Mouse (Mus musculus): ENCODE results near the gene Stac3. TPM values are rescaled to one million over a fixed set of nuclear protein-coding genes. Genes with fewer than 3 reads are reported as not detected.

The Stac3 gene
- polyA plus RNA-seq, 1 experiment from 2014 or later, result 0.95 TPM

DNA sequence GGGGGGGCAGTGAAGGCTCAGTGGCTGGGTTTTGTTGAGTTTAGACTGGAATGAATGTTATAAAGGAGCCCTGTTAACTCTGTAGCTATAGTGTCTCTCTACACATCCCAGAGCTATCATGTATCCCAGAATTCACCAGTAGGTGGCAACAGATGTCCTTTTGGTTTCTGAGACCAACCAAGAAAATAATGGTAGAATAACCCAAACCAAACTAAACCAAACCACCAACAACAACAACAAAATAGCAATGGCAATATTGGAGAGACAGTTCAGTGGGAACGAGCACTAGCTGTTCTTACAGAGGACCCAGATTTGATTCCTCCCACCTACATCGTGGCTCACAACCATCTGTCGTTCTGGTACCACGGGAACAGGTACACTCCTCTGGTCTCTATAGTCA is 22.4 kb upstream of the Stac3 start:
- H3K9ac ChIP-seq (ENCODE audit: low read length), result no peak overlapping the region
- H3K4me1 ChIP-seq (ENCODE audit: control insufficient read depth, insufficient read depth, low read length), result no peaks in the 10 kb centered on the region
- no peak overlapping the region for H3K27ac ChIP-seq (ENCODE audit: low read depth, low read length)
- no peaks in the 10 kb centered on the region for H3K27me3 ChIP-seq (ENCODE audit: control insufficient read depth, insufficient read depth, low read length)
- no peak overlapping the region for H3K4me2 ChIP-seq (ENCODE audit: low read depth)
- 93% methylated on average over 4 of the region's 4 CpGs for WGBS
- DNase-seq (ENCODE audit: low spot score) (no peak), ATAC-seq (ENCODE audit: insufficient read depth, low FRiP score, low TSS enrichment) (no peak)
- no peaks in the 10 kb centered on the region for H3K9me3 ChIP-seq (ENCODE audit: control insufficient read depth, low read length)
- H3K36me3 ChIP-seq (ENCODE audit: control insufficient read depth, insufficient read depth, low read length), result peaks cover 2% of the 10 kb centered on the region; the same call in 1 of the 2 replicates
- H3K4me3 ChIP-seq (ENCODE audit: low read depth, low read length), result no peak overlapping the region

DNA sequence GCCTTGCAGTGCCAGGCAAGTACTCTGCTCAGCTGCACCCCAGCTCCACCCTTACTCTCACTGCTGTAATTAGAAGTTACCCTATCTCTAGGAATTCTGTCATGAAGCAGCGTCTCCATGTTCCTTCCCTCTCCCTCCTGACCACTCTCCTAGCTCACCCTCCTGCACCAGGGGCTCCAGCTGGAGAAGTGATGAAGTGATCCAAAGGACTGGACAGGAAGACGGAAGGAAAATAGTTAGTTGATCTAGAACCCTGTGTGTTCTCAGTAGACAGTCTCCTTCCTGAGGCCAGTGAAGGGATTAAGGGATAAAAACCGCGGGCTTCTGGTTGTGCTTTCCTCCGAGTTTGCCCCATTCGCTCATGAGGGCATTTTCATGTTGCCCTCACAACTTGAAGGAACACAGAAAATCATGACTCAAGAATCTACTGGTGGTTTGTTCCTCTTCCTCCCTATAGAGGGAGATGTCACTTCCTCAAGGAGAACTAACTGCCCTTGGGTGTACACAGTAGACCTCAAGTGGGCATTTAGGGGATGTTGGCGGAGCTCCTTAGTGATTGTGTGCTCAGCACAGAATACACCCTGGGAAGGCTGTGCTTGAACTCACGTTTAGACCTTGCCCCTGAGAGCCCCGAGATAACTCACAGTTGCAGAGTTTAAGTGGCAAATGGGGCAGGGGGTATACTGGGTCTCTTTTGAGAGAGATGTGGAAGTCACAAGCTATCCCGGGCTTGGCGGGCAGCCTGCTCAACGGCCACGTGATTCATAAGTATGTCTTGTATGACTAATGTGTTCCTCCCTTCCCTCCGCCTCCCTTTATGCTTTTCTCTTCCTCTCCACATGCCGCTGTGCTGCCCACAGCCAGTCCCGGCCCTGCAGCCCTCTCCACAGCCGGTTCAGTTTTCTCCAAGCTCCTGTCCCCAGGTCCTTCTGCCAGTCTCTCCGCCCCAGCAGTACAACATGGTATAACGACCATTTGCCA is 20.4 kb upstream of the Stac3 start:
- WGBS, result 87% methylated on average over 19 of the region's 19 CpGs
- Histone ChIP-seq H3K4me1 (ENCODE audit: control insufficient read depth, insufficient read depth, low read length) (no peaks in the 10 kb centered on the region), H3K9me3 (ENCODE audit: control insufficient read depth, low read length) (no peaks in the 10 kb centered on the region), H3K9ac (ENCODE audit: low read length) (no peak overlapping the region), H3K4me3 (ENCODE audit: low read depth, low read length) (no peak overlapping the region), H3K36me3 (ENCODE audit: control insufficient read depth, insufficient read depth, low read length) (peaks cover 2% of the 10 kb centered on the region; the same call in 1 of the 2 replicates), H3K27ac (ENCODE audit: low read depth, low read length) (no peak overlapping the region), H3K4me2 (ENCODE audit: low read depth) (no peak overlapping the region), H3K27me3 (ENCODE audit: control insufficient read depth, insufficient read depth, low read length) (no peaks in the 10 kb centered on the region)
- ATAC-seq (ENCODE audit: insufficient read depth, low FRiP score, low TSS enrichment) (no peak), DNase-seq (ENCODE audit: low spot score) (no peak)

DNA sequence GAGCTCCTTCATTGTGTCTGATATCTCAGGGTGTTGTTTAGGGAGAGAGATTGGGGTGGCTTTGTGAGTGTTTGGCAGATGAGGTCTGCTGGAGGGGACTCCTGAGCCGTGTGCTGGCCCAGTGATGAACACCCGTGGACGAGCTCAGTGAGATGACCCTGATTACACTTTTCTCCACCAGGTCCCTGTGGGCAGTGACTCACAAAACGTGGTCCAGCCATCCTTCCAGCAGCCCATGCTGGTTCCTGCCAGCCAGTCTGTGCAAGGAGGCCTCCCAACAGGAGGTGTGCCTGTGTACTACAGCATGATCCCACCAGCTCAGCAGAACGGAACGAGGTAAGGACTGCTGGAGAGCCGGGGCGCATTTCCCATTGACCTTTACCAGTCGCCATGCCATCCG is 16.3 kb upstream of the Stac3 start:
- WGBS, result 92% methylated on average over 10 of the region's 10 CpGs
- DNase-seq (ENCODE audit: low spot score), result no peak
- no peaks in the 10 kb centered on the region for H3K27me3 ChIP-seq (ENCODE audit: control insufficient read depth, insufficient read depth, low read length)
- peaks cover 1% of the 10 kb centered on the region; the same call in 1 of the 2 replicates for H3K4me1 ChIP-seq (ENCODE audit: control insufficient read depth, insufficient read depth, low read length)
- no peak overlapping the region for H3K27ac ChIP-seq (ENCODE audit: low read depth, low read length)
- H3K4me2 ChIP-seq (ENCODE audit: low read depth), result no peak overlapping the region
- no peaks in the 10 kb centered on the region for H3K9me3 ChIP-seq (ENCODE audit: control insufficient read depth, low read length)
- no peak for ATAC-seq (ENCODE audit: insufficient read depth, low FRiP score, low TSS enrichment)
- no peak overlapping the region for H3K4me3 ChIP-seq (ENCODE audit: low read depth, low read length)
- H3K36me3 ChIP-seq (ENCODE audit: control insufficient read depth, insufficient read depth, low read length), result peaks cover 7% of the 10 kb centered on the region; the same call in 1 of the 2 replicates
- no peak overlapping the region for H3K9ac ChIP-seq (ENCODE audit: low read length)

DNA sequence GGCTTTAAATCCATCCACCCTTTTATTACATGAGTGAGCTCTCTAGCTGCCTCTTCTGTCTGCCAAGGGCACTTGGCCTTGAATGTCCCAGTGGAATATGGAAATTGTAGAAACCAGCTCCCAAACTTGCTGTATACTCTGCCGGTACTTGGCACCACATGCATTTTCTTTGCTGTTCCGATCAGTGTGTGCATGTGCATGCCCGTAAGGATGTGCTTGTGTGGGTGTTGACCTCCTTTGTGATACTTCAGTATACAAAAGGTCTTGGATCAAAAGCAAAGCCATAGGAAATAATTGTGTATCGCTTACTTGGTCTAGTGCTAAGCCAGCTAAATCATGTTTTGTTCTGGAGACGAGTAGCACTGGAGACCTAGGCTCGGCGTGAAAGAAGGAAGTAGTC is 12.6 kb upstream of the Stac3 start:
- WGBS, result 89% methylated on average over 7 of the region's 7 CpGs
- H3K4me3 ChIP-seq (ENCODE audit: low read depth, low read length), result no peak overlapping the region
- no peaks in the 10 kb centered on the region for H3K27me3 ChIP-seq (ENCODE audit: control insufficient read depth, insufficient read depth, low read length)
- no peak overlapping the region for H3K9ac ChIP-seq (ENCODE audit: low read length)
- peaks cover 5% of the 10 kb centered on the region; the same call in 1 of the 2 replicates for H3K36me3 ChIP-seq (ENCODE audit: control insufficient read depth, insufficient read depth, low read length)
- DNase-seq (ENCODE audit: low spot score), result no peak
- H3K4me2 ChIP-seq (ENCODE audit: low read depth), result no peak overlapping the region
- no peak overlapping the region for H3K27ac ChIP-seq (ENCODE audit: low read depth, low read length)
- ATAC-seq (ENCODE audit: insufficient read depth, low FRiP score, low TSS enrichment), result no peak
- H3K9me3 ChIP-seq (ENCODE audit: control insufficient read depth, low read length), result no peaks in the 10 kb centered on the region
- peaks cover 2% of the 10 kb centered on the region for H3K4me1 ChIP-seq (ENCODE audit: control insufficient read depth, insufficient read depth, low read length)

GRCm38 (mm10) chr10:127490160-127491127 is 11.0 kb upstream of the Stac3 start:
- Histone ChIP-seq H3K27me3 (ENCODE audit: control insufficient read depth, insufficient read depth, low read length) (no peaks in the 10 kb centered on the region), H3K4me3 (ENCODE audit: low read depth, low read length) (no peak overlapping the region), H3K9ac (ENCODE audit: low read length) (no peak overlapping the region), H3K9me3 (ENCODE audit: control insufficient read depth, low read length) (no peaks in the 10 kb centered on the region), H3K27ac (ENCODE audit: low read depth, low read length) (no peak overlapping the region), H3K4me2 (ENCODE audit: low read depth) (no peak overlapping the region), H3K36me3 (ENCODE audit: control insufficient read depth, insufficient read depth, low read length) (peaks cover 6% of the 10 kb centered on the region; the same call in 1 of the 2 replicates), H3K4me1 (ENCODE audit: control insufficient read depth, insufficient read depth, low read length) (peaks cover 2% of the 10 kb centered on the region)
- DNase-seq (ENCODE audit: low spot score) (no peak), ATAC-seq (ENCODE audit: insufficient read depth, low FRiP score, low TSS enrichment) (no peak)
- WGBS, result 73% methylated on average over 18 of the region's 18 CpGs

DNA sequence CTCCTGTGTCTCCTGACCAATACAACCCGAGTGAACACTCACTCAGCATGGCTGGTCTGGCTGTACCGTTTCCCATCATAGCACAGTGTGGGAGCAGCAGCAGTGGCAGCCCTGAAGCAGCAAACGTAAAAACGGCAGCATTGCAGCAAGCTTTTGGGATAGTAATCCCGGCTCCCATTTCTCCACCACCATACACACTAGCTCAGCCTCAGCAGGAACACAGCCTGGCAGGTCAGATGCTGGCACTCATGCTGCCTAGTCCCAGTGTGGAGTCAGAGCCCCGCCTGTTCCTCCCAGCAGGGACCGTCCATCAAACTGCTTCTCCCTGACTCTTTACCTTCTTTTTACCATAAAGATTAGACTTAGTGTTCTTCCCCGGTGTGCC is 10.4 kb upstream of the Stac3 start:
- no peaks in the 10 kb centered on the region for H3K9me3 ChIP-seq (ENCODE audit: control insufficient read depth, low read length)
- H3K36me3 ChIP-seq (ENCODE audit: control insufficient read depth, insufficient read depth, low read length), result peaks cover 7% of the 10 kb centered on the region
- H3K4me1 ChIP-seq (ENCODE audit: control insufficient read depth, insufficient read depth, low read length), result peaks cover 2% of the 10 kb centered on the region
- H3K27ac ChIP-seq (ENCODE audit: low read depth, low read length), result no peak overlapping the region
- no peak overlapping the region for H3K4me2 ChIP-seq (ENCODE audit: low read depth)
- H3K9ac ChIP-seq (ENCODE audit: low read length), result no peak overlapping the region
- DNase-seq (ENCODE audit: low spot score), result no peak
- no peak overlapping the region for H3K4me3 ChIP-seq (ENCODE audit: low read depth, low read length)
- ATAC-seq (ENCODE audit: insufficient read depth, low FRiP score, low TSS enrichment), result no peak
- 79% methylated on average over 8 of the region's 8 CpGs for WGBS
- no peaks in the 10 kb centered on the region for H3K27me3 ChIP-seq (ENCODE audit: control insufficient read depth, insufficient read depth, low read length)

- Histone ChIP-seq H3K36me3 (ENCODE audit: control insufficient read depth, insufficient read depth, low read length) (peaks cover 12% of the 10 kb centered on the region), H3K9me3 (ENCODE audit: control insufficient read depth, low read length) (no peaks in the 10 kb centered on the region), H3K4me3 (ENCODE audit: low read depth, low read length) (no peak overlapping the region), H3K27ac (ENCODE audit: low read depth, low read length) (no peak overlapping the region), H3K9ac (ENCODE audit: low read length) (no peak overlapping the region), H3K4me1 (ENCODE audit: control insufficient read depth, insufficient read depth, low read length) (peaks cover 2% of the 10 kb centered on the region), H3K4me2 (ENCODE audit: low read depth) (no peak overlapping the region), H3K27me3 (ENCODE audit: control insufficient read depth, insufficient read depth, low read length) (no peaks in the 10 kb centered on the region)
- DNase-seq (ENCODE audit: low spot score), result no peak
- 92% methylated on average over 3 of the region's 3 CpGs for WGBS
- no peak for ATAC-seq (ENCODE audit: insufficient read depth, low FRiP score, low TSS enrichment)
Observed at GRCm38 (mm10) chr10:127492118-127492517, 9.4 kb upstream of the Stac3 start.

DNA sequence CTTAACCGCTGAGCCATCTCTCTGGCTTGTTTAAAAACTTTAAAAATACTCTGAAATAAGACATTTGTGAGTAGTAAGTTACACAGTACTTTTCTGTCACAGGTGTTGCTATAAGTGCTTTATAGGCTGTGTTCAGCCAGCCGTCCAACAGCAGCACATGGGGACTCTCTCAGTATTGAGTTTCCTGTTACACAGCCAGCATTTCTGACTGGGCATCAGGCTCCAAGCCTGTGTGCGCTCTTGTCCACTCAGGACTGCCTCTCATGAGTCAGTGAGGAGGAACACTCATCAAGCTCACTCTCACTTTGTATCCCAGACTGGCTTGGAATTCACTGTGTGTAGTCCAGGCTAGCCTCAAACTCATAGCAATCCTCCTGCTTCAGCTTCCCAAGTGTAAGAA is 5.3 kb upstream of the Stac3 start:
- Histone ChIP-seq H3K9me3 (ENCODE audit: control insufficient read depth, low read length) (no peaks in the 10 kb centered on the region), H3K4me3 (ENCODE audit: low read depth, low read length) (no peak overlapping the region), H3K27me3 (ENCODE audit: control insufficient read depth, insufficient read depth, low read length) (no peaks in the 10 kb centered on the region), H3K4me1 (ENCODE audit: control insufficient read depth, insufficient read depth, low read length) (no peaks in the 10 kb centered on the region; the same call in 1 of the 2 replicates), H3K36me3 (ENCODE audit: control insufficient read depth, insufficient read depth, low read length) (peaks cover 12% of the 10 kb centered on the region), H3K4me2 (ENCODE audit: low read depth) (no peak overlapping the region), H3K9ac (ENCODE audit: low read length) (no peak overlapping the region), H3K27ac (ENCODE audit: low read depth, low read length) (no peak overlapping the region)
- WGBS, result 94% methylated on average over 3 of the region's 3 CpGs
- DNase-seq (ENCODE audit: low spot score) (no peak), ATAC-seq (ENCODE audit: insufficient read depth, low FRiP score, low TSS enrichment) (no peak)
